In genomic region chr12:26471376-26471775, GRCm38 (mm10) we compare ENCODE assay signal across 21 mouse cellular contexts. TPM values are rescaled to one million over a fixed set of nuclear protein-coding genes. Genes with fewer than 3 reads are reported as not detected.
DNase-seq lines count a peak whose midpoint lies in the region; ATAC-seq and TF ChIP-seq lines count a peak whose summit lies in the region.
"Had no signal": no experiment of that assay in that cellular context is flagged by ENCODE, and none has a peak within 500 bp of the region (broad histone marks: within the 10 kb centered on the region; RNA-seq: fewer than 3 reads in every experiment).

No protein-coding gene starts in this region.

- H3K9ac ChIP-seq in embryonic facial prominence, embryonic 12.5 days, result no peak overlapping the region
- no peak overlapping the region for H3K9ac ChIP-seq in intestine, postnatal 0 days (ENCODE audit: low read depth, low read length)
- H3K9ac ChIP-seq in intestine, embryonic 15.5 days, result no peak overlapping the region
- no peak overlapping the region for H3K9ac ChIP-seq in midbrain, embryonic 11.5 days (ENCODE audit: low read length)
- no peak overlapping the region for H3K9ac ChIP-seq in midbrain, embryonic 13.5 days (replicated peaks)
- H3K9ac ChIP-seq: forebrain, embryonic 12.5 days; limb, embryonic 13.5 days; lung, embryonic 15.5 days; stomach, embryonic 15.5 days had no signal

- H3K4me1 ChIP-seq in embryonic facial prominence, embryonic 12.5 days, result peaks cover 5% of the 10 kb centered on the region; the same call in 1 of the 2 replicates
- H3K4me1 ChIP-seq in embryonic facial prominence, embryonic 10.5 days, result peaks cover 18% of the 10 kb centered on the region
- H3K4me1 ChIP-seq in intestine, postnatal 0 days (replicated peaks; ENCODE audit: control insufficient read depth, insufficient read depth, low read length), result 0 out of 2 replicates have a peak, but pooled peaks cover 4% of the 10 kb centered on the region
- peaks cover 4% of the 10 kb centered on the region; the same call in 1 of the 2 replicates for H3K4me1 ChIP-seq in intestine, embryonic 15.5 days (replicated peaks)
- H3K4me1 ChIP-seq in midbrain, embryonic 11.5 days (ENCODE audit: control insufficient read depth, insufficient read depth, low read length), result no peaks in the 10 kb centered on the region
- H3K4me1 ChIP-seq in midbrain, embryonic 13.5 days (replicated peaks), result peaks cover 23% of the 10 kb centered on the region
- peaks cover 16% of the 10 kb centered on the region; the same call in 1 of the 2 replicates for H3K4me1 ChIP-seq in small intestine, adult 2 months (ENCODE audit: control insufficient read depth, insufficient read depth, insufficient read length, low read length)

- no peak for ATAC-seq in embryonic facial prominence, embryonic 12.5 days (ENCODE audit: insufficient number of reproducible peaks, insufficient read depth, low FRiP score, low TSS enrichment)
- no peak for ATAC-seq in intestine, postnatal 0 days
- ATAC-seq in intestine, embryonic 15.5 days, result no peak
- no peak for ATAC-seq in midbrain, embryonic 11.5 days (ENCODE audit: low FRiP score)
- no peak for ATAC-seq in midbrain, embryonic 13.5 days

- TF ChIP-seq POLR2A in small intestine, adult 2 months (IDR thresholded peaks at IDR 0.05; ENCODE audit: low read depth, low read length), result no peak

- no peak for TF ChIP-seq CTCF in intestine, postnatal 0 days (IDR thresholded peaks at IDR 0.05; ENCODE audit: low read depth)
- TF ChIP-seq CTCF in small intestine, adult 2 months (IDR thresholded peaks at IDR 0.05; ENCODE audit: extremely low read depth, insufficient read length, insufficient replicate concordance, low read depth, low read length), result no peak

- no peaks in the 10 kb centered on the region for H3K27me3 ChIP-seq in embryonic facial prominence, embryonic 12.5 days
- H3K27me3 ChIP-seq in embryonic facial prominence, embryonic 10.5 days (replicated peaks; ENCODE audit: low read depth, poor library complexity, severe bottlenecking), result peaks cover 17% of the 10 kb centered on the region
- no peaks in the 10 kb centered on the region for H3K27me3 ChIP-seq in intestine, postnatal 0 days (replicated peaks; ENCODE audit: control insufficient read depth, insufficient read depth, low read length)
- no peaks in the 10 kb centered on the region for H3K27me3 ChIP-seq in intestine, embryonic 15.5 days (replicated peaks)
- H3K27me3 ChIP-seq in midbrain, embryonic 11.5 days (ENCODE audit: control insufficient read depth, insufficient read depth, low read length), result no peaks in the 10 kb centered on the region
- H3K27me3 ChIP-seq in midbrain, embryonic 13.5 days, result 0 out of 2 replicates have a peak, but pooled peaks cover 5% of the 10 kb centered on the region
- H3K27me3 ChIP-seq in small intestine, adult 2 months (ENCODE audit: control insufficient read depth, insufficient read depth, low read length), result no peaks in the 10 kb centered on the region
- H3K27me3 ChIP-seq: limb, embryonic 13.5 days; lung, embryonic 15.5 days; stomach, embryonic 15.5 days had no signal

- H3K9me3 ChIP-seq in embryonic facial prominence, embryonic 12.5 days, result no peaks in the 10 kb centered on the region
- H3K9me3 ChIP-seq in embryonic facial prominence, embryonic 10.5 days, result no peaks in the 10 kb centered on the region
- no peaks in the 10 kb centered on the region for H3K9me3 ChIP-seq in intestine, postnatal 0 days (ENCODE audit: control insufficient read depth)
- no peaks in the 10 kb centered on the region for H3K9me3 ChIP-seq in intestine, embryonic 15.5 days
- no peaks in the 10 kb centered on the region for H3K9me3 ChIP-seq in midbrain, embryonic 11.5 days (ENCODE audit: control insufficient read depth, low read length)
- H3K9me3 ChIP-seq in midbrain, embryonic 13.5 days, result no peaks in the 10 kb centered on the region
- H3K9me3 ChIP-seq: forebrain, embryonic 12.5 days; limb, embryonic 13.5 days; lung, embryonic 15.5 days; stomach, embryonic 15.5 days had no signal

- no peaks in the 10 kb centered on the region for H3K36me3 ChIP-seq in embryonic facial prominence, embryonic 12.5 days
- no peaks in the 10 kb centered on the region for H3K36me3 ChIP-seq in embryonic facial prominence, embryonic 10.5 days (replicated peaks)
- H3K36me3 ChIP-seq in intestine, postnatal 0 days (ENCODE audit: control insufficient read depth, insufficient read depth), result no peaks in the 10 kb centered on the region; the same call in 1 of the 2 replicates
- no peaks in the 10 kb centered on the region for H3K36me3 ChIP-seq in intestine, embryonic 15.5 days
- H3K36me3 ChIP-seq in midbrain, embryonic 11.5 days (ENCODE audit: control insufficient read depth, insufficient read depth, low read length), result no peaks in the 10 kb centered on the region
- no peaks in the 10 kb centered on the region for H3K36me3 ChIP-seq in midbrain, embryonic 13.5 days
- peaks cover 11% of the 10 kb centered on the region for H3K36me3 ChIP-seq in small intestine, adult 2 months (ENCODE audit: control insufficient read depth, insufficient read depth, low read length)
- H3K36me3 ChIP-seq: forebrain, embryonic 12.5 days; limb, embryonic 13.5 days; lung, embryonic 15.5 days; stomach, embryonic 15.5 days had no signal

- H3K27ac ChIP-seq in embryonic facial prominence, embryonic 12.5 days, result no peak overlapping the region
- H3K27ac ChIP-seq in embryonic facial prominence, embryonic 10.5 days (replicated peaks), result no peak overlapping the region
- H3K27ac ChIP-seq in intestine, postnatal 0 days (ENCODE audit: low read depth, low read length), result no peak overlapping the region
- H3K27ac ChIP-seq in intestine, embryonic 15.5 days, result no peak overlapping the region
- H3K27ac ChIP-seq in midbrain, embryonic 11.5 days (ENCODE audit: low read depth, low read length), result no peak overlapping the region
- no peak overlapping the region for H3K27ac ChIP-seq in midbrain, embryonic 13.5 days
- H3K27ac ChIP-seq in small intestine, adult 2 months (ENCODE audit: insufficient read depth, low read depth, low read length), result no peak overlapping the region
- H3K27ac ChIP-seq: forebrain, embryonic 12.5 days; limb, embryonic 13.5 days; lung, embryonic 15.5 days; stomach, embryonic 15.5 days had no signal

- H3K4me2 ChIP-seq in embryonic facial prominence, embryonic 12.5 days (replicated peaks), result 0 out of 2 replicates have a peak overlapping the region, but pooled peaks have one; percentile 11
- peak overlapping the region; percentile 98; the same call in 1 of the 2 replicates for H3K4me2 ChIP-seq in intestine, postnatal 0 days (replicated peaks; ENCODE audit: low read depth)
- no peak overlapping the region for H3K4me2 ChIP-seq in intestine, embryonic 15.5 days (replicated peaks)
- no peak overlapping the region for H3K4me2 ChIP-seq in midbrain, embryonic 11.5 days
- no peak overlapping the region for H3K4me2 ChIP-seq in midbrain, embryonic 13.5 days (replicated peaks)
- H3K4me2 ChIP-seq: lung, embryonic 15.5 days had no signal

- DNase-seq in embryonic facial prominence, embryonic 10.5 days (ENCODE audit: low spot score), result no peak
- DNase-seq in midbrain, embryonic 11.5 days (ENCODE audit: low spot score, missing footprints), result peak; percentile 61
- no peak for DNase-seq in adipocyte (ENCODE audit: low spot score)
- DNase-seq: adrenal gland, adult 8-10 months; cerebellum, postnatal 25 days; embryo, embryonic 11 days; gastrocnemius, postnatal 25 days; kidney, adult 9 months; midbrain, embryonic 14.5 days; right cerebral cortex, postnatal 25 days; thymus, adult 18-20 months; thymus, postnatal 4 days had no signal

- WGBS in embryonic facial prominence, embryonic 12.5 days, result 56% methylated on average over 3 of the region's 3 CpGs
- 66% methylated on average over 3 of the region's 3 CpGs for WGBS in embryonic facial prominence, embryonic 10.5 days
- 55% methylated on average over 3 of the region's 3 CpGs for WGBS in intestine, postnatal 0 days
- WGBS in intestine, embryonic 15.5 days, result 62% methylated on average over 3 of the region's 3 CpGs
- 79% methylated on average over 3 of the region's 3 CpGs for WGBS in midbrain, embryonic 11.5 days
- 72% methylated on average over 3 of the region's 3 CpGs for WGBS in midbrain, embryonic 13.5 days
- 60% methylated on average over 3 of the region's 3 CpGs for WGBS in small intestine, adult 2 months

- no peak overlapping the region for H3K4me3 ChIP-seq in embryonic facial prominence, embryonic 12.5 days
- H3K4me3 ChIP-seq in embryonic facial prominence, embryonic 10.5 days, result no peak overlapping the region
- no peak overlapping the region for H3K4me3 ChIP-seq in intestine, postnatal 0 days (ENCODE audit: low read depth, low read length)
- no peak overlapping the region for H3K4me3 ChIP-seq in intestine, embryonic 15.5 days (replicated peaks)
- H3K4me3 ChIP-seq in midbrain, embryonic 11.5 days (ENCODE audit: low read depth, low read length), result no peak overlapping the region
- no peak overlapping the region for H3K4me3 ChIP-seq in midbrain, embryonic 13.5 days (replicated peaks)
- H3K4me3 ChIP-seq in small intestine, adult 2 months (ENCODE audit: low read depth, low read length), result peak overlapping the region; percentile 14; the same call in 1 of the 2 replicates
- H3K4me3 ChIP-seq: forebrain, embryonic 12.5 days; lung, embryonic 15.5 days; stomach, embryonic 15.5 days had no signal

RNA-seq across cellular contexts. Expression of gene Cmpk2, which starts 2.4 kb away (rescaled TPM):
- 5.2 TPM in 2 replicates for polyA plus RNA-seq in embryonic facial prominence, embryonic 12.5 days (2016; fragmentation: Nextera tagmentation; extraction: Ambion mirVana)
- 3.8 and 4.1 TPM in 2 replicates for polyA plus RNA-seq in embryonic facial prominence, embryonic 10.5 days (2016; fragmentation: Nextera tagmentation; extraction: Ambion mirVana)
- polyA plus RNA-seq in intestine, postnatal 0 days (2015; fragmentation: Nextera tagmentation; extraction: Ambion mirVana), result 14.2 and 15.0 TPM in 2 replicates
- 4.6 and 5.6 TPM in 2 replicates for polyA plus RNA-seq in intestine, embryonic 15.5 days (2015; fragmentation: Nextera tagmentation; extraction: Ambion mirVana)
- polyA plus RNA-seq in midbrain, embryonic 11.5 days (2014; fragmentation: Nextera tagmentation; extraction: Ambion mirVana), result 7.6 and 7.8 TPM in 2 replicates
- polyA plus RNA-seq in midbrain, embryonic 13.5 days (2015; fragmentation: Nextera tagmentation; extraction: Ambion mirVana), result 7.6 and 8.5 TPM in 2 replicates
- 10.5 and 43.6 TPM in 2 replicates for polyA plus RNA-seq in small intestine, adult 2 months (2012; rRNA removed)

RNA-seq across cellular contexts. Expression of gene Rsad2, which starts 15.1 kb away (rescaled TPM):
- 0.70 and 0.74 TPM in 2 replicates for polyA plus RNA-seq in embryonic facial prominence, embryonic 12.5 days (2016; fragmentation: Nextera tagmentation; extraction: Ambion mirVana)
- polyA plus RNA-seq in embryonic facial prominence, embryonic 10.5 days (2016; fragmentation: Nextera tagmentation; extraction: Ambion mirVana), result 0.25 and 0.33 TPM in 2 replicates
- 10.8 and 13.1 TPM in 2 replicates for polyA plus RNA-seq in intestine, postnatal 0 days (2015; fragmentation: Nextera tagmentation; extraction: Ambion mirVana)
- 1.1 and 1.2 TPM in 2 replicates for polyA plus RNA-seq in intestine, embryonic 15.5 days (2015; fragmentation: Nextera tagmentation; extraction: Ambion mirVana)
- polyA plus RNA-seq in midbrain, embryonic 11.5 days (2014; fragmentation: Nextera tagmentation; extraction: Ambion mirVana), result 0.14 and 0.18 TPM in 2 replicates
- 0.15 and 0.36 TPM in 2 replicates for polyA plus RNA-seq in midbrain, embryonic 13.5 days (2015; fragmentation: Nextera tagmentation; extraction: Ambion mirVana)
- polyA plus RNA-seq in small intestine, adult 2 months (2012; rRNA removed), result 1.3 and 6.6 TPM in 2 replicates

RNA-seq across cellular contexts. Expression of gene Rnf144a, which starts 56.3 kb away (rescaled TPM):
- polyA plus RNA-seq in embryonic facial prominence, embryonic 12.5 days (2016; fragmentation: Nextera tagmentation; extraction: Ambion mirVana), result 59.5 and 64.0 TPM in 2 replicates
- 43.1 and 44.9 TPM in 2 replicates for polyA plus RNA-seq in embryonic facial prominence, embryonic 10.5 days (2016; fragmentation: Nextera tagmentation; extraction: Ambion mirVana)
- polyA plus RNA-seq in intestine, postnatal 0 days (2015; fragmentation: Nextera tagmentation; extraction: Ambion mirVana), result 4.4 and 5.5 TPM in 2 replicates
- polyA plus RNA-seq in intestine, embryonic 15.5 days (2015; fragmentation: Nextera tagmentation; extraction: Ambion mirVana), result 17.5 and 20.1 TPM in 2 replicates
- 24.7 and 25.5 TPM in 2 replicates for polyA plus RNA-seq in midbrain, embryonic 11.5 days (2014; fragmentation: Nextera tagmentation; extraction: Ambion mirVana)
- 29.0 and 32.9 TPM in 2 replicates for polyA plus RNA-seq in midbrain, embryonic 13.5 days (2015; fragmentation: Nextera tagmentation; extraction: Ambion mirVana)
- 2.5 and 3.4 TPM in 2 replicates for polyA plus RNA-seq in small intestine, adult 2 months (2012; rRNA removed)

Comparison
In these comparisons a context has a peak if more than half of its experiments do, and no peak if none do; other contexts are left out.
1. H3K4me2 ChIP-seq: peak in embryonic facial prominence, embryonic 12.5 days (single experiment) and intestine, postnatal 0 days (single experiment); none in intestine, embryonic 15.5 days (single experiment), midbrain, embryonic 11.5 days (single experiment) and midbrain, embryonic 13.5 days (single experiment).